Mouse (Mus musculus): ENCODE results near the gene Tgfbi. TPM values are rescaled to one million over a fixed set of nuclear protein-coding genes. Genes with fewer than 3 reads are reported as not detected.

Gene Tgfbi
- polyA plus RNA-seq, 1 experiment from 2014 or later: 116 TPM

GRCm38 (mm10) chr13:56615864-56616263 lies 6.5 kb downstream of the Tgfbi start:
- H3K4me1 ChIP-seq (replicated peaks; ENCODE audit: insufficient read depth, low read length): peaks cover 30% of the 10 kb centered on the region
- H3K4me2 ChIP-seq (ENCODE audit: low read length): no peak overlapping the region

GRCm38 (mm10) chr13:56616386-56616785 lies 7.1 kb downstream of the Tgfbi start:
- 28% methylated on average over 7 of the region's 7 CpGs for WGBS
- ATAC-seq (replicated peaks; ENCODE audit: low FRiP score, low read depth) (no peak), DNase-seq (ENCODE audit: low spot score) (no peak)
- no peak overlapping the region for H3K4me2 ChIP-seq (ENCODE audit: low read length)
- no peaks in the 10 kb centered on the region for H3K36me3 ChIP-seq (ENCODE audit: insufficient read depth, low read length)
- TF ChIP-seq CTCF (IDR thresholded peaks at IDR 0.05; ENCODE audit: low read depth): no peak
- H3K4me1 ChIP-seq (replicated peaks; ENCODE audit: insufficient read depth, low read length): peaks cover 29% of the 10 kb centered on the region
- H3K27ac ChIP-seq: no peak overlapping the region
- H3K9me3 ChIP-seq (replicated peaks; ENCODE audit: low read length): no peaks in the 10 kb centered on the region
- H3K4me3 ChIP-seq (replicated peaks; ENCODE audit: low read depth, low read length): no peak overlapping the region
- H3K9ac ChIP-seq (ENCODE audit: low read depth, low read length): no peak overlapping the region
- peaks cover 4% of the 10 kb centered on the region; the same call in 1 of the 2 replicates for H3K27me3 ChIP-seq (ENCODE audit: insufficient read depth, low read length)

More at GRCm38 (mm10) chr13:56615864-56616263, 6.5 kb downstream of the Tgfbi start:
- 53% methylated on average over 9 of the region's 9 CpGs for WGBS
- peak; percentile 59 for TF ChIP-seq CTCF (IDR thresholded peaks at IDR 0.05; ENCODE audit: low read depth)
- Histone ChIP-seq H3K36me3 (ENCODE audit: insufficient read depth, low read length) (no peaks in the 10 kb centered on the region), H3K9me3 (replicated peaks; ENCODE audit: low read length) (no peaks in the 10 kb centered on the region), H3K4me3 (replicated peaks; ENCODE audit: low read depth, low read length) (no peak overlapping the region), H3K27ac (no peak overlapping the region), H3K27me3 (ENCODE audit: insufficient read depth, low read length) (peaks cover 4% of the 10 kb centered on the region; the same call in 1 of the 2 replicates), H3K9ac (ENCODE audit: low read depth, low read length) (no peak overlapping the region)
- DNase-seq (ENCODE audit: low spot score) (no peak), ATAC-seq (replicated peaks; ENCODE audit: low FRiP score, low read depth) (peak; percentile 12; the same call in 1 of the 2 replicates)

GRCm38 (mm10) chr13:56617197-56617596 lies 7.9 kb downstream of the Tgfbi start:
- 83% methylated on average over 2 of the region's 2 CpGs for WGBS
- Histone ChIP-seq H3K4me1 (replicated peaks; ENCODE audit: insufficient read depth, low read length) (peaks cover 22% of the 10 kb centered on the region), H3K36me3 (ENCODE audit: insufficient read depth, low read length) (no peaks in the 10 kb centered on the region), H3K9me3 (replicated peaks; ENCODE audit: low read length) (no peaks in the 10 kb centered on the region), H3K27ac (no peak overlapping the region), H3K9ac (ENCODE audit: low read depth, low read length) (no peak overlapping the region), H3K4me3 (replicated peaks; ENCODE audit: low read depth, low read length) (no peak overlapping the region), H3K27me3 (ENCODE audit: insufficient read depth, low read length) (peaks cover 4% of the 10 kb centered on the region; the same call in 1 of the 2 replicates), H3K4me2 (ENCODE audit: low read length) (no peak overlapping the region)
- ATAC-seq (replicated peaks; ENCODE audit: low FRiP score, low read depth): no peak
- no peak for DNase-seq (ENCODE audit: low spot score)
- no peak for TF ChIP-seq CTCF (IDR thresholded peaks at IDR 0.05; ENCODE audit: low read depth)

DNA sequence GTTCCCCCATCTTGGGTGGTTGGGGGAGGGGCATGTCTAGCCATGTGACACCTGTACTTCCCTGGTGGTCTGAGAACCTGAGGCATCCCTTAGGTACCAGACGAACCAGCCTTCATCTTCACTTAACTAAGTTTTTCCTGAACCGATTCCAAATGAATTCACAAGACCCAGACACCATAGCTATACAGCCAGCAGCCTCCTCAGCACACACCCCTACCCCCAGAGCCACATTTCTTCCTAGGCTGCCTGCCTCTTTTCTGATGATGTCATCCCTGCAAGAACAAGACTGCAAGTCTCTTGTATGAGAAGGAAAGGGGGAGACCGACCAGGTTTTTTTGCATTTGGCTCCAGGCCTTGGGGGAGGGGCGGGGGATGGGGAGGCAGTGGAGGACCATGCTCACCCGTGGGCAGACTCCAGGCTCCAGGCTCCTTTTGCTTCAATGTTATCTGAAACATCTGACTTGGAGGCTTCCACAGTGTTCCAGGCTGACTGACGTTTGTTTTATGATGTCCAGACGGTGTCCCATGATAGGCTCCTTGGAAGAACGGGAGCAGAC lies 13.0 kb downstream of the Tgfbi start:
- Histone ChIP-seq H3K4me3 (replicated peaks; ENCODE audit: low read depth, low read length) (no peak overlapping the region), H3K27ac (no peak overlapping the region), H3K36me3 (ENCODE audit: insufficient read depth, low read length) (peaks cover 6% of the 10 kb centered on the region; the same call in 1 of the 2 replicates), H3K4me2 (ENCODE audit: low read length) (no peak overlapping the region), H3K9ac (ENCODE audit: low read depth, low read length) (no peak overlapping the region), H3K4me1 (replicated peaks; ENCODE audit: insufficient read depth, low read length) (no peaks in the 10 kb centered on the region), H3K27me3 (ENCODE audit: insufficient read depth, low read length) (no peaks in the 10 kb centered on the region), H3K9me3 (replicated peaks; ENCODE audit: low read length) (no peaks in the 10 kb centered on the region)
- 44% methylated on average over 8 of the region's 8 CpGs for WGBS
- no peak for ATAC-seq (replicated peaks; ENCODE audit: low FRiP score, low read depth)
- TF ChIP-seq CTCF (IDR thresholded peaks at IDR 0.05; ENCODE audit: low read depth): no peak
- DNase-seq (ENCODE audit: low spot score): no peak

- Histone ChIP-seq H3K9me3 (replicated peaks; ENCODE audit: low read length) (no peaks in the 10 kb centered on the region), H3K4me3 (replicated peaks; ENCODE audit: low read depth, low read length) (no peak overlapping the region), H3K4me1 (replicated peaks; ENCODE audit: insufficient read depth, low read length) (no peaks in the 10 kb centered on the region), H3K27ac (no peak overlapping the region), H3K4me2 (ENCODE audit: low read length) (no peak overlapping the region), H3K9ac (ENCODE audit: low read depth, low read length) (no peak overlapping the region), H3K27me3 (ENCODE audit: insufficient read depth, low read length) (no peaks in the 10 kb centered on the region), H3K36me3 (ENCODE audit: insufficient read depth, low read length) (peaks cover 6% of the 10 kb centered on the region; the same call in 1 of the 2 replicates)
- DNase-seq (ENCODE audit: low spot score) (no peak), ATAC-seq (replicated peaks; ENCODE audit: low FRiP score, low read depth) (no peak)
- 77% methylated on average over 6 of the region's 6 CpGs for WGBS
- no peak for TF ChIP-seq CTCF (IDR thresholded peaks at IDR 0.05; ENCODE audit: low read depth)
Observed at GRCm38 (mm10) chr13:56626524-56626923, 17.2 kb downstream of the Tgfbi start.

GRCm38 (mm10) chr13:56630081-56630480 lies 20.8 kb downstream of the Tgfbi start:
- no peaks in the 10 kb centered on the region for H3K9me3 ChIP-seq (replicated peaks; ENCODE audit: low read length)
- WGBS: 78% methylated on average over 4 of the region's 4 CpGs
- no peaks in the 10 kb centered on the region for H3K27me3 ChIP-seq (ENCODE audit: insufficient read depth, low read length)
- ATAC-seq (replicated peaks; ENCODE audit: low FRiP score, low read depth) (no peak), DNase-seq (ENCODE audit: low spot score) (no peak)
- peaks cover 6% of the 10 kb centered on the region; the same call in 1 of the 2 replicates for H3K36me3 ChIP-seq (ENCODE audit: insufficient read depth, low read length)
- no peak overlapping the region for H3K4me2 ChIP-seq (ENCODE audit: low read length)
- no peak overlapping the region for H3K4me3 ChIP-seq (replicated peaks; ENCODE audit: low read depth, low read length)
- no peak overlapping the region for H3K27ac ChIP-seq
- peaks cover 8% of the 10 kb centered on the region; the same call in 1 of the 2 replicates for H3K4me1 ChIP-seq (replicated peaks; ENCODE audit: insufficient read depth, low read length)
- no peak for TF ChIP-seq CTCF (IDR thresholded peaks at IDR 0.05; ENCODE audit: low read depth)
- H3K9ac ChIP-seq (ENCODE audit: low read depth, low read length): no peak overlapping the region
